Mouse (Mus musculus) frontal cortex, postnatal 10 days (tissue): ENCODE results near the gene Meis2.

Source experiments
- DNase-seq, 2 experiments: peaks; one replicate each; pipeline ENCODE4 v3.0.0; 2022; ENCODE audit warnings: low spot score in 2 of 2, mixed read lengths in 1 of 2

Gene Meis2

GRCm38 (mm10) chr2:116051906-116052614 lies 13.6 kb downstream of the Meis2 start:
- DNase-seq, result no peak

- DNase-seq, result no peak
These were observed 15.9 kb downstream of the Meis2 start for GRCm38 (mm10) chr2:116049710-116050109.

- no peak for DNase-seq
These were observed 18.3 kb downstream of the Meis2 start for GRCm38 (mm10) chr2:116047365-116047764.

- DNase-seq, result no peak
These were observed 20.6 kb downstream of the Meis2 start for GRCm38 (mm10) chr2:116045048-116045447.

GRCm38 (mm10) chr2:116042934-116043698 lies 22.5 kb downstream of the Meis2 start:
- no peak for DNase-seq

GRCm38 (mm10) chr2:116042447-116042846 lies 23.2 kb downstream of the Meis2 start:
- DNase-seq, result no peak

GRCm38 (mm10) chr2:116041683-116042262 lies 23.9 kb downstream of the Meis2 start:
- no peak for DNase-seq

GRCm38 (mm10) chr2:116035345-116035744 lies 30.3 kb downstream of the Meis2 start:
- DNase-seq, result no peak

- no peak for DNase-seq
These were observed 37.5 kb downstream of the Meis2 start for GRCm38 (mm10) chr2:116028127-116028526.

- DNase-seq, result no peak
These were observed 42.8 kb downstream of the Meis2 start for GRCm38 (mm10) chr2:116022876-116023275.

GRCm38 (mm10) chr2:116021931-116022330 lies 43.7 kb downstream of the Meis2 start:
- DNase-seq, result no peak

GRCm38 (mm10) chr2:116021046-116021445 lies 44.6 kb downstream of the Meis2 start:
- DNase-seq, result no peak

GRCm38 (mm10) chr2:116020451-116020951 lies 45.1 kb downstream of the Meis2 start:
- no peak for DNase-seq

GRCm38 (mm10) chr2:116019959-116020358 lies 45.7 kb downstream of the Meis2 start:
- no peak for DNase-seq

- DNase-seq, result no peak
These were observed 46.2 kb downstream of the Meis2 start for GRCm38 (mm10) chr2:116019466-116019794.

- DNase-seq, result no peak
These were observed 46.7 kb downstream of the Meis2 start for GRCm38 (mm10) chr2:116018781-116019465.

- no peak for DNase-seq
These were observed 50.1 kb downstream of the Meis2 start for GRCm38 (mm10) chr2:116015520-116015919.

- DNase-seq, result no peak
These were observed 55.2 kb downstream of the Meis2 start for GRCm38 (mm10) chr2:116010469-116010868.

- DNase-seq, result no peak
These were observed 55.6 kb downstream of the Meis2 start for GRCm38 (mm10) chr2:116010061-116010460.

- no peak for DNase-seq
These were observed 56.3 kb downstream of the Meis2 start for GRCm38 (mm10) chr2:116009097-116009970.

GRCm38 (mm10) chr2:116002354-116002753 lies 63.3 kb downstream of the Meis2 start:
- DNase-seq, result no peak
